Mouse (Mus musculus): ENCODE results near the gene Ubash3a.

- no peak for TF ChIP-seq USF1 (IDR thresholded peaks at IDR 0.05; ENCODE audit: low read depth, low read length)
- TF ChIP-seq EP300 (IDR thresholded peaks at IDR 0.05; ENCODE audit: low read depth in 1 of 2, low read length in 2 of 2) = no peak
- TF ChIP-seq MAZ (IDR thresholded peaks at IDR 0.05; ENCODE audit: low read depth, low read length) = no peak
- TF ChIP-seq RCOR1 (IDR thresholded peaks at IDR 0.05; ENCODE audit: low read depth, low read length) = no peak
These were observed 52.8 kb downstream of the Ubash3a start for GRCm38 (mm10) chr17:31260430-31260829.
